Mouse (Mus musculus): ENCODE results near the gene Setd2. TPM values are rescaled to one million over a fixed set of nuclear protein-coding genes. Genes with fewer than 3 reads are reported as not detected.

Gene Setd2
- polyA plus RNA-seq, 1 experiment from 2014 or later, result 48.8 TPM

- Histone ChIP-seq H3K4me3 (ENCODE audit: low read depth, low read length) (no peak overlapping the region), H3K9me3 (ENCODE audit: control insufficient read depth, low read length) (no peaks in the 10 kb centered on the region), H3K4me1 (ENCODE audit: control insufficient read depth, insufficient read depth, low read length) (no peaks in the 10 kb centered on the region), H3K9ac (ENCODE audit: low read depth, low read length) (no peak overlapping the region), H3K27ac (replicated peaks; ENCODE audit: low read depth, low read length) (no peak overlapping the region), H3K27me3 (replicated peaks; ENCODE audit: control insufficient read depth, insufficient read depth, low read length) (no peaks in the 10 kb centered on the region), H3K4me2 (ENCODE audit: low read depth, low read length) (no peak overlapping the region), H3K36me3 (ENCODE audit: control insufficient read depth, insufficient read depth, low read length) (no peaks in the 10 kb centered on the region)
- DNase-seq (ENCODE audit: low spot score) (no peak), ATAC-seq (ENCODE audit: low read depth) (no peak)
- WGBS, result 54% methylated on average over 8 of the region's 9 CpGs
These were observed 111.4 kb downstream of the Setd2 start for GRCm38 (mm10) chr9:110643787-110644186.

GRCm38 (mm10) chr9:110644295-110644694, 111.9 kb downstream of the Setd2 start:
- no peak overlapping the region for H3K9ac ChIP-seq (ENCODE audit: low read depth, low read length)
- H3K9me3 ChIP-seq (ENCODE audit: control insufficient read depth, low read length), result no peaks in the 10 kb centered on the region
- H3K4me3 ChIP-seq (ENCODE audit: low read depth, low read length), result no peak overlapping the region
- no peak overlapping the region for H3K4me2 ChIP-seq (ENCODE audit: low read depth, low read length)
- H3K4me1 ChIP-seq (ENCODE audit: control insufficient read depth, insufficient read depth, low read length), result no peaks in the 10 kb centered on the region
- H3K27ac ChIP-seq (replicated peaks; ENCODE audit: low read depth, low read length), result no peak overlapping the region
- no peaks in the 10 kb centered on the region for H3K36me3 ChIP-seq (ENCODE audit: control insufficient read depth, insufficient read depth, low read length)
- no peaks in the 10 kb centered on the region for H3K27me3 ChIP-seq (replicated peaks; ENCODE audit: control insufficient read depth, insufficient read depth, low read length)
- DNase-seq (ENCODE audit: low spot score), result no peak
- no peak for ATAC-seq (ENCODE audit: low read depth)
- WGBS, result 83% methylated on average over 10 of the region's 10 CpGs

- Histone ChIP-seq H3K9ac (ENCODE audit: low read depth, low read length) (no peak overlapping the region), H3K36me3 (ENCODE audit: control insufficient read depth, insufficient read depth, low read length) (no peaks in the 10 kb centered on the region), H3K27me3 (replicated peaks; ENCODE audit: control insufficient read depth, insufficient read depth, low read length) (no peaks in the 10 kb centered on the region), H3K27ac (replicated peaks; ENCODE audit: low read depth, low read length) (no peak overlapping the region), H3K4me3 (ENCODE audit: low read depth, low read length) (no peak overlapping the region), H3K4me2 (ENCODE audit: low read depth, low read length) (no peak overlapping the region), H3K9me3 (ENCODE audit: control insufficient read depth, low read length) (no peaks in the 10 kb centered on the region), H3K4me1 (ENCODE audit: control insufficient read depth, insufficient read depth, low read length) (no peaks in the 10 kb centered on the region)
- DNase-seq (ENCODE audit: low spot score) (no peak), ATAC-seq (ENCODE audit: low read depth) (no peak)
- 79% methylated on average over 8 of the region's 9 CpGs for WGBS
These were observed 112.8 kb downstream of the Setd2 start for GRCm38 (mm10) chr9:110645219-110645618.

- Histone ChIP-seq H3K4me1 (ENCODE audit: control insufficient read depth, insufficient read depth, low read length) (peaks cover 5% of the 10 kb centered on the region; the same call in 1 of the 2 replicates), H3K4me2 (ENCODE audit: low read depth, low read length) (no peak overlapping the region), H3K27me3 (replicated peaks; ENCODE audit: control insufficient read depth, insufficient read depth, low read length) (peaks cover 33% of the 10 kb centered on the region), H3K36me3 (ENCODE audit: control insufficient read depth, insufficient read depth, low read length) (no peaks in the 10 kb centered on the region), H3K9me3 (ENCODE audit: control insufficient read depth, low read length) (no peaks in the 10 kb centered on the region), H3K9ac (ENCODE audit: low read depth, low read length) (no peak overlapping the region), H3K4me3 (ENCODE audit: low read depth, low read length) (no peak overlapping the region), H3K27ac (replicated peaks; ENCODE audit: low read depth, low read length) (no peak overlapping the region)
- DNase-seq (ENCODE audit: low spot score) (no peak), ATAC-seq (ENCODE audit: low read depth) (no peak)
These were observed 117.4 kb downstream of the Setd2 start for GRCm38 (mm10) chr9:110649775-110650174.

GRCm38 (mm10) chr9:110651931-110652722, 119.7 kb downstream of the Setd2 start:
- WGBS, result 28% methylated on average over 13 of the region's 13 CpGs
- DNase-seq (ENCODE audit: low spot score) (peak; percentile 68), ATAC-seq (ENCODE audit: low read depth) (no peak)
- Histone ChIP-seq H3K4me2 (ENCODE audit: low read depth, low read length) (peak overlapping the region; percentile 98), H3K27ac (replicated peaks; ENCODE audit: low read depth, low read length) (0 out of 2 replicates have a peak overlapping the region, but pooled peaks have one; percentile 25), H3K9me3 (ENCODE audit: control insufficient read depth, low read length) (no peaks in the 10 kb centered on the region), H3K4me3 (ENCODE audit: low read depth, low read length) (peak overlapping the region; percentile 64; the same call in 1 of the 2 replicates), H3K9ac (ENCODE audit: low read depth, low read length) (no peak overlapping the region), H3K27me3 (replicated peaks; ENCODE audit: control insufficient read depth, insufficient read depth, low read length) (peaks cover 33% of the 10 kb centered on the region), H3K4me1 (ENCODE audit: control insufficient read depth, insufficient read depth, low read length) (peaks cover 11% of the 10 kb centered on the region), H3K36me3 (ENCODE audit: control insufficient read depth, insufficient read depth, low read length) (no peaks in the 10 kb centered on the region)

GRCm38 (mm10) chr9:110652963-110653654, 120.7 kb downstream of the Setd2 start:
- H3K9me3 ChIP-seq (ENCODE audit: control insufficient read depth, low read length), result no peaks in the 10 kb centered on the region
- WGBS, result 19% methylated on average over 14 of the region's 14 CpGs
- DNase-seq (ENCODE audit: low spot score) (no peak), ATAC-seq (ENCODE audit: low read depth) (no peak)
- H3K9ac ChIP-seq (ENCODE audit: low read depth, low read length), result peak overlapping the region; percentile 63
- H3K27ac ChIP-seq (replicated peaks; ENCODE audit: low read depth, low read length), result no peak overlapping the region
- peak overlapping the region; percentile 64 for H3K4me3 ChIP-seq (ENCODE audit: low read depth, low read length)
- no peaks in the 10 kb centered on the region for H3K36me3 ChIP-seq (ENCODE audit: control insufficient read depth, insufficient read depth, low read length)
- H3K4me2 ChIP-seq (ENCODE audit: low read depth, low read length), result peak overlapping the region; percentile 98
- H3K27me3 ChIP-seq (replicated peaks; ENCODE audit: control insufficient read depth, insufficient read depth, low read length), result peaks cover 33% of the 10 kb centered on the region
- H3K4me1 ChIP-seq (ENCODE audit: control insufficient read depth, insufficient read depth, low read length), result peaks cover 18% of the 10 kb centered on the region

- DNase-seq (ENCODE audit: low spot score) (peak; percentile 91), ATAC-seq (ENCODE audit: low read depth) (peak; percentile 76)
- H3K9ac ChIP-seq (ENCODE audit: low read depth, low read length), result peak within 1 kb of the TSS; percentile 63
- H3K36me3 ChIP-seq (ENCODE audit: control insufficient read depth, insufficient read depth, low read length), result no peaks in the 10 kb centered on the region
- WGBS, result under 1% methylated on average over 35 of the region's 75 CpGs
- peaks cover 33% of the 10 kb centered on the region for H3K27me3 ChIP-seq (replicated peaks; ENCODE audit: control insufficient read depth, insufficient read depth, low read length)
- peak within 1 kb of the TSS; percentile 98 for H3K4me2 ChIP-seq (ENCODE audit: low read depth, low read length)
- H3K4me1 ChIP-seq (ENCODE audit: control insufficient read depth, insufficient read depth, low read length), result peaks cover 18% of the 10 kb centered on the region
- no peak within 1 kb of the TSS for H3K27ac ChIP-seq (replicated peaks; ENCODE audit: low read depth, low read length)
- H3K4me3 ChIP-seq (ENCODE audit: low read depth, low read length), result peak within 1 kb of the TSS; percentile 64
- no peaks in the 10 kb centered on the region for H3K9me3 ChIP-seq (ENCODE audit: control insufficient read depth, low read length)
These were observed 121.5 kb downstream of the Setd2 start, which contains the start of gene Nbeal2 for GRCm38 (mm10) chr9:110653655-110654461. Nbeal2 (minus strand) TSS chr9:110654161.

Data from embryonic facial prominence, embryonic 14.5 days (tissue).